Mouse (Mus musculus) heart, postnatal 0 days (tissue): ENCODE measurements at regions not wholly inside any gene's neighbourhood (a gene's known extent, or its start where the extent isn't known, plus 50 kb on each side); places are given as distances from the start of the nearest gene placed in this dataset.

ENCODE experiments used
- CTCF ChIP-seq: IDR thresholded peaks from 2 replicates; pipeline ENCODE4 v1.5.1; 2016; ENCODE audit warnings: antibody characterized with exemption, control low read depth, low read depth
- EP300 ChIP-seq: IDR thresholded peaks from 2 replicates; pipeline ENCODE4 v1.6.1; 2016; ENCODE audit warnings: antibody characterized with exemption, low read depth

DNA sequence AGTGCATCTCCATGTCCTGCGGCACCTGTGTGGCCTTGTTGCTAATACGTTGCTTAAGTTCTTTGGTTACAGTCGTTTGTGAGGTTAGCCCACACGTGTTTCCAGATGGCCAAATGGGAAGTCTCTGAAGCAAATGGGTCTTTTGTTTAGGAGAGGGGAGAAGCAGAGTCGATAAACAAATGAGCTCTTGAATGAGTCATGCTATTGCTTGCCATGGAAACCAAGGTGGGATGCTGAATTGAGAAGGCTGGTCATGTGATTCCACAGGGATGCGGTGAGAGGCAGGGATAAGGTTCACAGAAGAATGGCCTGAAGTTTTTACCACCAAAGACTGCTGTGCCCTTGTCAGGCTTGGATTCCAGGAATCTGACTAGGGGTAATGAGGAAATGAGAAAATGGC is 214.8 kb upstream of the Elac2 start:
- TF ChIP-seq CTCF (no peak), EP300 (no peak)
